In the genomic region with DNA sequence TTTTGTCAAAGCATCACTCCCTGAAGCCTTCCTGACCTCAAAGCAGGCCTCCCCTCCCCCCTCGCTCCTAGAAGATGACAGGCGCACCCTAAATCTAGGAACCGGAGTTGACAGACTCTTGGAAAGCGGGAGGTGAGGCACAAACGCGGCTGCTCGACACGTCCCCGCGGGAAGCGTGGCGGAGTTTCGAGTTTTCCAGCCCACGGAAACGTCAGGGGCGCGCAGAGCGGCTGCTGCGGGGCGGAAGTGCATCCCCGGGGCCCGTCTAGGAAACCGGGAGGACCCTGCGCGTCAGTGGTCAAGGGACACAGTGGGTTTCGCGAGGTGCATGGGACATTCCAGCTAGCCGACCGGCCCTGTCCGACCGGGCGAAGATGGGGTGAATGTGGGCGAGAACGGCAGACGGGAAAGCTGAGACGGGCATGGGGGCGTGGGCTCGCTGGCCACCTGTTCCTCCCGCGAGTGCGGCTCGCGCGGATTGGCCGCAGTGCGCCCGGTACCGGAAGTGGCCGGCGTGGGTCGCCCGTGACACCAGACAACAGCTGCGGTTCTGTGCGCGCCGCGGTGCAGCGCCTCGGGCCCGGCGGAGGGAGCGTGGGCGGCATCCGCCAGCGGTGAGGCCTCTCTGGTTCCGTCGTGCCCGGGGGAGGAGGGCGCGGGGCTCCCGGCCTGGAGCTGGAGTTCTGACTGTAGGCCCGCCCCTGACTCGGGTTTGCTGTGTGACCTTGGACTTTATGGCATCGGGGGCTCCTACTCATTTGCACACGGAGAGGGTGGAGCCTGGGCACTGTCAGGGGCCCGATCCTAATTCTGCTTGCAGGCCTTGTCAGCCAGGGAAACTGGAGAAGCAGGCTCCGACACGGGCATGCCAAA, we compare ENCODE assay signal across 8 mouse cellular contexts. TPM values are rescaled to one million over a fixed set of nuclear protein-coding genes. Genes with fewer than 3 reads are reported as not detected.
DNase-seq lines count a peak whose midpoint lies in the region; ATAC-seq and TF ChIP-seq lines count a peak whose summit lies in the region.

A gene (plus strand): TSS at position 274 of the 873 bp plus-strand sequence.

- no peaks in the 10 kb centered on the region for H3K27me3 ChIP-seq in CH12.LX (replicated peaks)
- no peaks in the 10 kb centered on the region for H3K27me3 ChIP-seq in forebrain, embryonic 12.5 days
- no peaks in the 10 kb centered on the region for H3K27me3 ChIP-seq in heart, postnatal 0 days (ENCODE audit: control insufficient read depth, insufficient read depth, low read length)
- H3K27me3 ChIP-seq in liver, embryonic 16.5 days (ENCODE audit: control insufficient read depth, insufficient read depth, low read depth, low read length): no peaks in the 10 kb centered on the region
- H3K27me3 ChIP-seq in neural tube, embryonic 13.5 days: no peaks in the 10 kb centered on the region

- H3K36me3 ChIP-seq in CH12.LX (replicated peaks in 1 of 2; ENCODE audit: control insufficient read depth in 1 of 2, insufficient read depth in 1 of 2, low read length in 1 of 2): peaks cover 2 to 11% of the 10 kb centered on the region in 2 experiments
- no peaks in the 10 kb centered on the region; the same call in 1 of the 2 replicates for H3K36me3 ChIP-seq in forebrain, embryonic 12.5 days (replicated peaks)
- H3K36me3 ChIP-seq in heart, postnatal 0 days (replicated peaks; ENCODE audit: control insufficient read depth, insufficient read depth, low read length): peaks cover 9% of the 10 kb centered on the region
- no peaks in the 10 kb centered on the region; the same call in 1 of the 2 replicates for H3K36me3 ChIP-seq in liver, embryonic 16.5 days (ENCODE audit: control insufficient read depth, insufficient read depth)
- H3K36me3 ChIP-seq in neural tube, embryonic 13.5 days: peaks cover 11% of the 10 kb centered on the region

- in situ Hi-C loops in CH12.LX (cut with MboI; ENCODE audit: low pct_ligation_motif_present, low pct_unique_long_range_greater_than_20kb, low sequenced_read_pairs): loop anchor here (5.0 to 25.0 kb wide), 2 partner anchors 247 to 527 kb away; a partner anchor contains a TSS

- no peak; the same call in 1 of the 2 replicates for TF ChIP-seq RAD21 in CH12.LX (IDR thresholded peaks at IDR 0.05; ENCODE audit: low read depth, low read length)

- H3K4me2 ChIP-seq in CH12.LX (ENCODE audit: insufficient read depth, low read depth, poor library complexity, severe bottlenecking): peak within 1 kb of the TSS; percentile 82
- H3K4me2 ChIP-seq in forebrain, embryonic 12.5 days: peak within 1 kb of the TSS; percentile 73
- peak within 1 kb of the TSS; percentile 82 for H3K4me2 ChIP-seq in heart, postnatal 0 days (ENCODE audit: low read depth, low read length)
- peak within 1 kb of the TSS; percentile 91 for H3K4me2 ChIP-seq in liver, embryonic 16.5 days (ENCODE audit: low read depth, low read length)
- peak within 1 kb of the TSS; percentile 74 for H3K4me2 ChIP-seq in neural tube, embryonic 13.5 days

- TF ChIP-seq CTCF in CH12.LX (conservative IDR thresholded peaks at IDR 0.05 in 1 of 2, IDR thresholded peaks at IDR 0.05 in 1 of 2; ENCODE audit: low read depth in 2 of 2, low read length in 2 of 2): no peak
- no peak for TF ChIP-seq CTCF in heart, postnatal 0 days (IDR thresholded peaks at IDR 0.05; ENCODE audit: low read depth)

- dilution Hi-C loops in CH12.LX (cut with MboI; ENCODE audit: extremely low pct_ligation_motif_present, extremely low pct_unique_long_range_greater_than_20kb, low sequenced_read_pairs): no loop called here

- peaks cover 8 to 50% of the 10 kb centered on the region in 2 experiments for H3K4me1 ChIP-seq in CH12.LX (ENCODE audit: control insufficient read depth in 1 of 2, insufficient read depth in 2 of 2)
- H3K4me1 ChIP-seq in forebrain, embryonic 12.5 days: peaks cover 13% of the 10 kb centered on the region
- H3K4me1 ChIP-seq in heart, postnatal 0 days (ENCODE audit: control insufficient read depth, insufficient read depth): peaks cover 13% of the 10 kb centered on the region
- H3K4me1 ChIP-seq in liver, embryonic 16.5 days (ENCODE audit: control insufficient read depth, low read depth, low read length): peaks cover 7% of the 10 kb centered on the region
- H3K4me1 ChIP-seq in neural tube, embryonic 13.5 days (replicated peaks): peaks cover 23% of the 10 kb centered on the region

- peak within 1 kb of the TSS; percentile 85 for H3K9ac ChIP-seq in CH12.LX (ENCODE audit: insufficient read depth, low read depth)
- H3K9ac ChIP-seq in forebrain, embryonic 12.5 days: peak within 1 kb of the TSS; percentile 79
- H3K9ac ChIP-seq in heart, postnatal 0 days (replicated peaks; ENCODE audit: low read depth, low read length): peak within 1 kb of the TSS; percentile 75
- peak within 1 kb of the TSS; percentile 79 for H3K9ac ChIP-seq in liver, embryonic 16.5 days (ENCODE audit: low read depth, low read length)
- peak within 1 kb of the TSS; percentile 89 for H3K9ac ChIP-seq in neural tube, embryonic 13.5 days

- peak; percentile 73 for TF ChIP-seq POLR2A in CH12.LX (IDR thresholded peaks at IDR 0.05; ENCODE audit: low read depth, low read length)

- peak within 1 kb of the TSS; percentile 49 for H3K27ac ChIP-seq in CH12.LX (ENCODE audit: insufficient read depth, low read depth)
- peak within 1 kb of the TSS; percentile 57 for H3K27ac ChIP-seq in forebrain, embryonic 12.5 days
- peak within 1 kb of the TSS; percentile 91 for H3K27ac ChIP-seq in heart, postnatal 0 days (ENCODE audit: low read depth)
- peak within 1 kb of the TSS; percentile 80 for H3K27ac ChIP-seq in liver, embryonic 16.5 days (ENCODE audit: low read length)
- peak within 1 kb of the TSS; percentile 79 for H3K27ac ChIP-seq in neural tube, embryonic 13.5 days (replicated peaks)

- DNase-seq in CH12.LX (ENCODE audit: extremely low read depth): peak; percentile 80
- DNase-seq in c-Kit-positive CD71-positive TER-119-positive erythroid progenitor cells, embryonic 14.5 days (ENCODE audit: low spot score): peak; percentile 54
- DNase-seq in heart, postnatal 0 days (ENCODE audit: low spot score): peak; percentile 74
- DNase-seq in kidney, postnatal 4 days: peak; percentile 83 to 91
- DNase-seq in telencephalon, adult 2 months (ENCODE audit: low read depth, low spot score): peak; percentile 62

- under 1% methylated on average over 78 of the region's 78 CpGs for WGBS in forebrain, embryonic 12.5 days
- under 1% methylated on average over 75 of the region's 78 CpGs for WGBS in heart, postnatal 0 days
- WGBS in liver, embryonic 16.5 days (ENCODE audit: insufficient replicate concordance): under 1% methylated on average over 78 of the region's 78 CpGs
- WGBS in neural tube, embryonic 13.5 days: under 1% methylated on average over 68 of the region's 78 CpGs

- H3K79me2 ChIP-seq in CH12.LX (replicated peaks; ENCODE audit: control insufficient read depth, extremely low read depth, insufficient read depth, poor library complexity, severe bottlenecking): peaks cover 9% of the 10 kb centered on the region

- 0 out of 2 replicates have a peak, but pooled peaks have one; percentile 13 for TF ChIP-seq EP300 in CH12.LX (IDR thresholded peaks at IDR 0.05; ENCODE audit: low read length)
- no peak for TF ChIP-seq EP300 in heart, postnatal 0 days (IDR thresholded peaks at IDR 0.05; ENCODE audit: low read depth)

- peak; percentile 68 for ATAC-seq in forebrain, embryonic 12.5 days (ENCODE audit: low FRiP score)
- peak; percentile 88 for ATAC-seq in heart, postnatal 0 days (ENCODE audit: insufficient read depth, low read depth)
- ATAC-seq in liver, embryonic 16.5 days (ENCODE audit: low read depth): peak; percentile 84
- peak; percentile 87 for ATAC-seq in neural tube, embryonic 13.5 days (ENCODE audit: low read depth)

- peak within 1 kb of the TSS; percentile 50 to 72 (median 68) for H3K4me3 ChIP-seq in CH12.LX (replicated peaks in 1 of 3; ENCODE audit: low read depth in 2 of 3, low read length in 2 of 3, poor library complexity in 1 of 3)
- H3K4me3 ChIP-seq in forebrain, embryonic 12.5 days (replicated peaks): peak within 1 kb of the TSS; percentile 82
- peak within 1 kb of the TSS; percentile 77 for H3K4me3 ChIP-seq in heart, postnatal 0 days (ENCODE audit: low read depth, low read length)
- peak within 1 kb of the TSS; percentile 74 for H3K4me3 ChIP-seq in liver, embryonic 16.5 days (ENCODE audit: low read depth, low read length)
- H3K4me3 ChIP-seq in neural tube, embryonic 13.5 days: peak within 1 kb of the TSS; percentile 69

- no peaks in the 10 kb centered on the region for H3K9me3 ChIP-seq in CH12.LX (replicated peaks; ENCODE audit: low read length)
- H3K9me3 ChIP-seq in forebrain, embryonic 12.5 days: no peaks in the 10 kb centered on the region
- no peaks in the 10 kb centered on the region for H3K9me3 ChIP-seq in heart, postnatal 0 days (replicated peaks; ENCODE audit: control insufficient read depth, low read length)
- H3K9me3 ChIP-seq in liver, embryonic 16.5 days (replicated peaks; ENCODE audit: control insufficient read depth, low read length): no peaks in the 10 kb centered on the region
- no peaks in the 10 kb centered on the region for H3K9me3 ChIP-seq in neural tube, embryonic 13.5 days

TF ChIP-seq in CH12.LX, 34 proteins besides CTCF, POLR2A, EP300 and RAD21 (continues in another document):
- TF ChIP-seq TBP (conservative IDR thresholded peaks at IDR 0.05; ENCODE audit: low read depth, low read length) (no peak), JUND (conservative IDR thresholded peaks at IDR 0.05; ENCODE audit: low read depth, low read length) (no peak), MXI1 (IDR thresholded peaks at IDR 0.05; ENCODE audit: low read depth, low read length) (peak; percentile 88), IRF4 (IDR thresholded peaks at IDR 0.05; ENCODE audit: low read depth, low read length) (peak; percentile 43), E2F4 (IDR thresholded peaks at IDR 0.05; ENCODE audit: insufficient replicate concordance, low read depth, low read length) (no peak), ZNF384 (IDR thresholded peaks at IDR 0.05; ENCODE audit: low read depth, low read length) (0 out of 2 replicates have a peak, but pooled peaks have one; percentile 11), MAZ (IDR thresholded peaks at IDR 0.05; ENCODE audit: low read depth, low read length) (peak; percentile 78), TCF12 (IDR thresholded peaks at IDR 0.05; ENCODE audit: low read depth, low read length) (peak; percentile 83), JUN (IDR thresholded peaks at IDR 0.05; ENCODE audit: insufficient read depth, low read depth, low read length) (no peak), ZC3H11A (IDR thresholded peaks at IDR 0.05; ENCODE audit: low read depth, low read length) (no peak)

RNA-seq across cellular contexts. Expression of the gene that starts here (rescaled TPM):
- total RNA-seq in CH12.LX (2012; rRNA removed) (3.1 and 3.5 TPM in 2 replicates), CH12.LX (2014; rRNA removed) (1.7 and 1.9 TPM in 2 replicates)
- 2.0 and 2.5 TPM in 2 replicates for polyA plus RNA-seq in CH12.LX (2012; ENCODE audit: insufficient read length, low read depth)
- 10.7 and 11.4 TPM in 2 replicates for polyA plus RNA-seq in forebrain, embryonic 12.5 days (2016; fragmentation: Nextera tagmentation; extraction: Ambion mirVana)
- 4.2 and 4.9 TPM in 2 replicates for total RNA-seq in heart, postnatal 0 days (2014; rRNA removed; ENCODE audit: low replicate concordance)
- 9.6 and 10.8 TPM in 2 replicates for polyA plus RNA-seq in heart, postnatal 0 days (2015; fragmentation: Nextera tagmentation; extraction: Ambion mirVana)
- polyA plus RNA-seq in liver, embryonic 16.5 days (2015; fragmentation: Nextera tagmentation; extraction: Ambion mirVana): 1.3 and 1.6 TPM in 2 replicates
- 14.7 and 15.6 TPM in 2 replicates for polyA plus RNA-seq in neural tube, embryonic 13.5 days (2015; fragmentation: Nextera tagmentation; extraction: Ambion mirVana)

Comparison
In these comparisons a context has a peak if more than half of its experiments do, and no peak if none do; other contexts are left out.
1. Peak in every context shown above with its lines: DNase-seq, ATAC-seq, H3K4me3 ChIP-seq and H3K27ac ChIP-seq.